ENCODE assay signal across 10 mouse cellular contexts in genomic region chr16:49970297-49970804, GRCm38 (mm10).
DNase-seq lines count a peak whose midpoint lies in the region; ATAC-seq lines count a peak whose summit lies in the region.
"Had no signal": no experiment of that assay in that cellular context is flagged by ENCODE, and none has a peak within 500 bp of the region (broad histone marks: within the 10 kb centered on the region; RNA-seq: fewer than 3 reads in every experiment).

No protein-coding gene starts in this region.

- H3K36me3 ChIP-seq in stomach, embryonic 15.5 days: no peaks in the 10 kb centered on the region
- H3K36me3 ChIP-seq: liver, embryonic 13.5 days had no signal

- H3K4me3 ChIP-seq in stomach, embryonic 15.5 days (replicated peaks): no peak overlapping the region
- H3K4me3 ChIP-seq: liver, embryonic 13.5 days had no signal

- no peaks in the 10 kb centered on the region; the same call in 1 of the 2 replicates for H3K4me1 ChIP-seq in stomach, embryonic 15.5 days

- peak; percentile 87 to 94 for DNase-seq in cerebellum, postnatal 10 days
- no peak for DNase-seq in cerebellum, adult 8-10 months
- DNase-seq in right cerebral cortex, postnatal 4 days: peak; percentile 30
- DNase-seq in right cerebral cortex, postnatal 25 days: no peak
- DNase-seq in induced T-regulatory cell, adult 2 months (ENCODE audit: low read depth): peak; percentile 87
- no peak for DNase-seq in right cerebral cortex, adult 18-20 months
- DNase-seq: kidney, adult 11 months; liver, embryonic 13.5 days had no signal

- H3K9ac ChIP-seq in stomach, embryonic 15.5 days: no peak overlapping the region
- H3K9ac ChIP-seq: liver, embryonic 13.5 days had no signal

- ATAC-seq in stomach, embryonic 15.5 days (ENCODE audit: insufficient read depth, low FRiP score, low read depth): 0 out of 2 replicates have a peak, but pooled peaks have one; percentile 57
- ATAC-seq in erythroid progenitor cell, adult 5-6 weeks (replicated peaks; ENCODE audit: low FRiP score, poor library complexity, severe bottlenecking): no peak

- no peak overlapping the region for H3K27ac ChIP-seq in stomach, embryonic 15.5 days
- H3K27ac ChIP-seq: liver, embryonic 13.5 days had no signal

- H3K9me3 ChIP-seq in stomach, embryonic 15.5 days: no peaks in the 10 kb centered on the region
- H3K9me3 ChIP-seq: liver, embryonic 13.5 days had no signal

- WGBS in stomach, embryonic 15.5 days: 53% methylated on average over 2 of the region's 2 CpGs

- no peak overlapping the region for H3K4me2 ChIP-seq in stomach, embryonic 15.5 days
- H3K4me2 ChIP-seq: liver, embryonic 13.5 days had no signal

- no peaks in the 10 kb centered on the region for H3K27me3 ChIP-seq in stomach, embryonic 15.5 days (replicated peaks)
- H3K27me3 ChIP-seq: liver, embryonic 13.5 days had no signal

Comparison
In these comparisons a context has a peak if more than half of its experiments do, and no peak if none do; other contexts are left out.
1. DNase-seq: peak in cerebellum, postnatal 10 days (2 of 2), right cerebral cortex, postnatal 4 days (single experiment) and induced T-regulatory cell, adult 2 months (single experiment); none in cerebellum, adult 8-10 months (single experiment), right cerebral cortex, postnatal 25 days (single experiment) and right cerebral cortex, adult 18-20 months (single experiment).